Mouse (Mus musculus) cerebral cortex, adult 2 months (tissue): Measurements from ENCODE around the gene Slc8a2.

Source experiments
- WGBS: fragments of 180-500 bp; shearing (Covaris S2); methylation state at CpG from one replicate; pipeline ENCODE4 v1.1.7; 2018; 5-methylcytosine and 5-hydroxymethylcytosine counted together

Slc8a2 gene

DNA sequence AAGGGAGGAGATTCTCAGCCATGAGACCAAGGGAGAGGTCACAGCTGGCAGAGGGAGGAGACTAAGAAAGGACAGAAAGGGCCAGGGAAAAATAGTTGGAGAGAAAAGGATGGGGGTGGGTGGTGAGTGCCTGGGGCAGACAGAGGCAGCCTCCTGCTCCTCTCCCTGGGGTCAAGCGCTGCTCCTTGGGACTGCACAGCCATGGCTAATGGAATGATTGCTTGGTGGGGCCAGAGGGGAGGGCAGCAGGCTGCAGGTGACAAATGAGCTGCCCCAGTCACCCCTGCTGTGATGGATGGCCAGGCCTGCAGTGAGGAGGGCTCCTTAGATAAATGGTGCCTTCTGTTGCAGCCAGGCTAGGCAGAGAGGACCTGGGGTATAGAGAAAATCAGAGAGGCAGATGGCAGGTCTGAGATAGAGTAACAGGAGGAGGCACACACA lies 42.5 kb downstream of the Slc8a2 start:
- 67% methylated on average over 1 of the region's 1 CpGs for WGBS

DNA sequence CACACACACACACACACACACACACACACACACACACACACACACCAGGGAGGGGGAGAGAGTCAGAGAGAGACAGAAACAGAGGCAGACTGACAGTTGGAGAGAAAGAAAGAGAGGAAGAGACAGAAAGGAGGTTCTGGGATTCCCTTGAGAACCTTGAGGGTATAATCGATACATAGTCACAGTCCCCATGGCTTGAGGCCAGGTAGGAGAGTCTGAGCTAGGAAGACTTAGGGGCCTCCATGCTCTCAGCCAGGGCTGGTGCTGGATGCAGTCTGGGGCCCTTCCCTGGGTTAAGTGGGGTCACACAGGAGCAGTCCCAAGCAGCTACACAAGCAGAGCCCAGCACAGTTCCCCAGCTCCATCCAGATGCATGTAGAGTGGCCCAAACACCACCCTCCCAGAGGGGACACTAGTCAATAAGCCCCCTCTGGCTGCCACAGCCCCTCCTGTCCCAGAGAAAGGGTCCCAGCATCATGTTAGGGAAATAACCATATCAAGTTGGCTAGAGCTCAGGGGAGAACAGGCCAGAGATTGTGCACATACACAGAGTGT lies 43.0 kb downstream of the Slc8a2 start:
- 38% methylated on average over 1 of the region's 1 CpGs for WGBS

DNA sequence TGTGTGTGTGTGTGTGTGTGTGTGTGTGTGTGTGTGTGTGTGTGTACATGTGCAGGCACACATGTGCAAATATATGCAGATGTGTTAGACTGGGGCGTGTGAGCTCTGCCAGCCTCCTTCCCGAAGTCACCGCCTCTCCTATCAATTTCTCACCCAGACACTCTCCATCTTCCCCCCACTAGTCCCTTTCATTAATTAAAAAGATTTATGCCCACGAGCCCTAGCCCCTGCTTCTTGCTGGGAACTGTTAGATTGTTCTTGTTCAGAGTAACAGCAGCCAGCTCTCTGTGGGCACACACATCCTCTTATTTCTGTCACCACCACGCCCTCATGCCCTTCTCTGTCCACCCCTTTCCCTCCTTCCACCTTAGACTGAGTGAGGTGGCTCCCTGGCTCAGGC lies 43.5 kb downstream of the Slc8a2 start:
- 65% methylated on average over 5 of the region's 5 CpGs for WGBS

DNA sequence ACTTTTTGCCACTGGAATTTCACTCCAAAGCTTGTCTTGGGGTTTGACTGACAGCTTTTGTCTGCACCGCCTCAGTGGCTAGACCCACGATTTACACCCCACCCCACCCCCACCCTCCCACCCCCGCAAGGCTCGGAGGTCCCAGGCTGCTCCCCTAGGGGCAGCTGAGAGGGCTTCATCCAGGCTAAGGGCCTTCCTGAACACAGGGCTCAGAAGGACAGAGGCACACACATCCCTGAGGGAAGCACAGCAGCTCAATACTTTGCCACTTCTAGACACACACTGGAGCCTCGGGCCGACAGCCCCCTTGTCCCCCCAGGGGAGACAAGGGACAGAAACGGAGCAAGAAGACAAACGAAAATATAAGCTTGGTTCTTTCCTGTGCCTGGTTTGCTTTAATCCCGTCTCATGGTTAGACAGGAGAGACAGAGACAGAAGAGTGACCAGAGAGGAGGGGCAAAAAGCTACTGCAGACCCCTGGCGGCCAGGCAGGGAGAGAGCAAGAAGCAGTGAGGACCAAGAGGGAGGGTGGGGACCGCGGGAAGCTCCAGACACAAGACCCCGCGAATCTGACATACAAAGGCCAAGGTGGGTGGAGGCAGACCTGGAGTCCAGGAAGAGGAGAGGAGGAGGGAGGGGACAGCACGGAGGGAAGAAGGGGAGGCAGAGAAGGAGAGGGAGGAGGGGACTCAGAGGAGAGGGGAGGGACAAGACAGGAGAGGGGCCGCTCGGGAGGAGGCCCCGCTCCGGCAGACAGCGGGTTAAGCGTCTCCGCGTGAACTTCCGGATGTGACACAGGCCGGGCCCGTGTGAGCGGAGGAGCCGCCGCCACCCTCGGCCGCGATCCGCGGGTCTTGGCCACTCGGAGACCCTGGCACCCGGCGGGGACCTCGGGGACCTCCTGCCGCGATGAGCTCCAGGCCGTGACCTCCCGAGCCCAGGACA lies 45.2 kb downstream of the Slc8a2 start, which contains the start of gene Meis3:
Meis3 (plus strand) TSS at position 494 of the 945 bp plus-strand sequence.
- WGBS = 1% methylated on average over 39 of the region's 42 CpGs

DNA sequence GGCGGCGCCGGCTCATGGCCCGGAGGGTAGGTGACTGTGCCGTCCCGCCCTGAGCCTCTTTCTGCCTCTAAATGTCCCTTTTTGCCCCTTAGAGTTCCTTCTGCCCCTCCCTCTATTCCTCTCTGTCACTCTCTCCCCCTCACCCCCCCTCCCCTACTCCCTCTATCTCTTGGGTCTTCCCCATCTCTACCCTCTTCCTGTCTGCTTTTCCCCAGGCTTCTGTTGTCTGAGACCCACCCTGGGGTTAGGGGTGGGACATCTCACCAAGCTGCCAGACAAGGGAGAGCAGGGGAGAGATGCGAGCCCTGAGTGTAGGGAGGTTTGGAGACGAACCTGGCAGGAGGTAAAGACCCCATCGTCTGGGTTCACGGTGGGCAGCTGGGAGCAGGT lies 45.9 kb downstream of the Slc8a2 start:
- 0% methylated on average over 10 of the region's 10 CpGs for WGBS

DNA sequence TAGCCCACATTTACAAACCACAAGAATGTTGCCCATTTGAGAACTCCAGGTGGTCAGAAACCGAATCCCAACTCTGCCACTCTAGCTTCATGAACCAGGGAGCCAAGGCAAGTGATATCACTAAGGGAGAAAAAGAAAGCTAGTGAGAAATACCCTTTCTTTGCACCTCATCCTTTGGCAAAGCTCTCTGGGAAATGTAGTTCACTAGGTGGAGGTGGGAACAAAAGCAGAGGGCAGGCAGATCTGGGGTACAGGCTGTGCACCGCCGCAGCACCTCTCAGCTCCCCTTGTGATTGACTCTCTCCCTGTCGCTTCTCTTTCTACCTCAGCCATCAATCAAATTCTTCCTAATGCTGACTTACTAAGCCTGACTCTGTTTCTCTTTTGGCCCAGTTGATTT lies 48.5 kb downstream of the Slc8a2 start:
- 86% methylated on average over 4 of the region's 4 CpGs for WGBS

DNA sequence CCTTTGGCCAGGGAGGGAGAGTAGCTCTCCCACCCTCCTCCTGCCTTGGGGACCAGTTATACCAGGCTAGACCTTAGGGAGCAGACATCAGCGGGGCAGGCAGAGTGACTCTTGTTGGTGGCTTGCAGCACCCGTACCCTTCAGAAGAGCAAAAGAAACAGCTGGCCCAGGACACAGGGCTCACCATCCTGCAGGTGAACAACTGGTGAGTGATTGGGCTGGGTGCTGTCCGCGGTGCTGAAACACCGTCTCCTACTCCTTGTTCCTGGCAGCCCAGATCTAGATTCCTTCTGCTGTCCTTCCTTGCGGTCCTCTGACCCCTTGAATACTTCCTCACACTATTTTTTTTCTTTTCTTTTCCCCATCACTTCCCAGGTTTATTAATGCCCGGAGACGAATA lies 54.0 kb downstream of the Slc8a2 start:
- WGBS = 53% methylated on average over 8 of the region's 8 CpGs

DNA sequence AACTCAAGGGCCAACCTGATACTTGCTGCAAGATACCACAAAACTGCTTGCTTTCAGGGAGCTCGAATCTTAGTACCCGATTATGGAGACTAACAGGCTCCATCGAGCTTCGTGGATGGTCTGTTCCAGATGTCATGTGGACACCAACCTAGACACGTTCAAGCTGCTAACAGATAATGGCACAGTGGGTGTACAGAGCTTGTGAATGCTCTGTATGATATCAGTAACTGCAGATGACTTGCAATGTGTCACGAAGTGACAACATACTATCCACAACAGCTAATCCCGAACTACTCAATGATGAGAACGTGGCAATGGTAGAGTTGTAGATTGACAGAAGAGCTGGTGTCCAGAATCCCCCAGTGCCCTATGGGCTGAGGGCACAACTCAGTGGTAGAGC lies 57.9 kb downstream of the Slc8a2 start:
- WGBS = 84% methylated on average over 8 of the region's 8 CpGs

DNA sequence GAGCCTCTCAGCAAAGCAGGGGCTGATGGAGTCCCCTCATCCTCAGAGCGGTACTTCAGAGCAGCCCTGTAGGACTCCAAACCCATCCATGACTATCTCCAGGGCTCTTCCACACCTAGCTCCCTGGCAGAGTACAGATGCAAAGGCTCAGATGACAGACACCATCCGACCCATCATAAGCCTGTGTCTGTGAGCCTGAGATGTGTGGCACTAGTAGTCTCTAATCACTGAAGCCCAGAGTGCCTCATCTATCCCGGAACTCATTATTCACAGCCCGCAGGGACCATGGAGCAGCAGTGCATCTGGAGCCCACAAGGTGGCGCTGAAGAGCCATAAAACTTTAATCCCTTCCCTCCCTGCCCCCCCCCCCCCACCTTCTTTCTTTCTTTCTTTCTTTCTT lies 62.7 kb downstream of the Slc8a2 start:
- 16% methylated on average over 5 of the region's 5 CpGs for WGBS

DNA sequence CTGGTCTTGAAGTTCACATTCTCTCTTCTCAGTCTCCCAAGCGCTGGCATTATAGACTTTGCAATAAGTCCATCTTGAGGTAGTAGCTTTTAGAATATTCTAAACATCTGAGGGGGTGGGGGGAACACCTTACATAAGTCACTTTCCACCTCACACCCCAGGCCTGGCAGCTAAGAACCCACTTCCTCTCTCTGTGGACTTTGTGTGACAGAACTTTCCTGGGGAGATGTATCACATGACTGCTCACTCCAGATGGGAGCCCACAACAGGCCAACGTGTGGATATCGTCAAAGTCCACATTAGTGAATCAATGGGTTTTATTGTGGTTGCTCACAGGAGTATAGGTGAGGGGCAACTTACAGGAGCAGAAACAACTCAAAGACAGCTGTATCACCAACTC lies 64.1 kb downstream of the Slc8a2 start:
- 41% methylated on average over 3 of the region's 3 CpGs for whole genome bisulfite sequencing

DNA sequence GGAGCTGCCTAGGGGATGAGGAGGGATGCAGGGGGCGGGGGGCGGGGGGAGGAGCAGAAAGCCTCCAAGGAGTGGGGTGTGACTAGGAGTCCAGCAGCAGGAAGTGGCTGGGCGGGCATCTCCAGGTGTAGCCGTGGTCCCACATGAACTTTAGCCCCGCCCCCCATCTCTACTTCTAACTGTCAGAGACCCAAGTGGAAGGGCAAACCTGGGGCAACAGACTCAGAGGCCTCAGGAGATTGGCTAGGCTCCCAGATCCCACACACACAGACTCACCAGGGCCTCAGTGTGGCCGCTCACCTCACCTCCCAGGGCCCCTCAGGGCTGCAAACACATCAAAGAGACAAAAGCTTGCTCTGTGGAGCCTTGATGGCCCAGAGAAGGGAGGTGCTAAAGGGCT lies 67.0 kb downstream of the Slc8a2 start:
- WGBS = 78% methylated on average over 6 of the region's 6 CpGs

DNA sequence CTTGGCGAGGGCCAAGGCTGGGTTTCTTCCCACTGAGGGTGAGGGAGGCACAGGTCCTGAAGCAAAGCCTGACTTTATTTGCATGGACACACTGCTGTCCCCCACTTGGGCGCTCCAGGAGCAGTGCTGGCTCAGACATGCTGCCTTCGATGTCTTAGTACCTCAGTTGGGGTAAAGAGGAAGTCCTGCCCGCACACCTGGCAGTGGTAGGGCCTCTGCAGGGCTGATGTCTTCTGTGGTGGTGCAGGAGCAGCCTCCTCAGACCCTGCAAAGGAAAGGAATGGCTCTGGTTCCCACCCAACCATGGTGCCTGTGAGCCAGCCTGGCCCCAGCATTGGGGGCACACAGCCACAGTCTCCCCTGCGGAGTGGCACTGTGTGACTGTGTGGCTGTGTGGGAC lies 67.5 kb downstream of the Slc8a2 start:
- 77% methylated on average over 5 of the region's 5 CpGs for WGBS

DNA sequence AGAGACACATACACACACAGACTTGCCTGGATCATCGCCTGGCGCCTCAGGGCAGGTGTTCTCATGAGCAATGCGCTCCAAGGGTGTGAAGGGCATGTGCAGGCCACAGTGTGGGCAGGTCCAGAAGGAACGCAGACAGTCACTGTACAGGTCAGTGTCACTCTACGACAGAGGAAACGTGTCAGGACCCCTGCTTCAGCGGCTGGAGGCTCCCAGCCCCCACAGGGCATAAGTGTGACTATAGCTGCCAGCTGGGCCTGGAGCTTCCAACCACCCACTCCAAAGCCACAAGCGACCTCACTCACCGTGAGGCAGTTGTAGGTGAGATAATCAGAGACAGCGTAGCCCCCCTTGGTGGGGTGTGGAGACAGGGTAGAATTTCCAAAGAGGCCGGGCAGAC lies 68.9 kb downstream of the Slc8a2 start:
- 88% methylated on average over 11 of the region's 11 CpGs for WGBS

DNA sequence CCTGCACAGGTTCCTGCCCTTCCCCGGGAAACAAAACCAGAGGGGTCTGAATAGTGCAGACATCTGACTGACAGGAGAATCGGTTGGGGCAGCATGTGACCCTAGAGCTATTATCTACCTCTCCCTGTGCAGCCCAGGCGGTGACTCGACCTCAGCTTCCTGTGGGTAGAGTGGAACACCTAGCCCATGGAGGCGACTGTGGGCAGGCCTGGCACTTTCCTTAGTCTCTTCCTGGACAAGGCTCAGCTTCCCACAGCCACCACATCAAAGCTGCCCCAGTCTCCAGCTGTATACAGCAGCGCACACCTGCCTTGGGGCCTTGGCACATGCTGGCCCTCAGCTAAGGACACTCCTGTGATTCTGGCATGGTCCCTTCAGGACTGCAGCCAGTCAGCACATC lies 71.5 kb downstream of the Slc8a2 start:
- 80% methylated on average over 6 of the region's 6 CpGs for WGBS

DNA sequence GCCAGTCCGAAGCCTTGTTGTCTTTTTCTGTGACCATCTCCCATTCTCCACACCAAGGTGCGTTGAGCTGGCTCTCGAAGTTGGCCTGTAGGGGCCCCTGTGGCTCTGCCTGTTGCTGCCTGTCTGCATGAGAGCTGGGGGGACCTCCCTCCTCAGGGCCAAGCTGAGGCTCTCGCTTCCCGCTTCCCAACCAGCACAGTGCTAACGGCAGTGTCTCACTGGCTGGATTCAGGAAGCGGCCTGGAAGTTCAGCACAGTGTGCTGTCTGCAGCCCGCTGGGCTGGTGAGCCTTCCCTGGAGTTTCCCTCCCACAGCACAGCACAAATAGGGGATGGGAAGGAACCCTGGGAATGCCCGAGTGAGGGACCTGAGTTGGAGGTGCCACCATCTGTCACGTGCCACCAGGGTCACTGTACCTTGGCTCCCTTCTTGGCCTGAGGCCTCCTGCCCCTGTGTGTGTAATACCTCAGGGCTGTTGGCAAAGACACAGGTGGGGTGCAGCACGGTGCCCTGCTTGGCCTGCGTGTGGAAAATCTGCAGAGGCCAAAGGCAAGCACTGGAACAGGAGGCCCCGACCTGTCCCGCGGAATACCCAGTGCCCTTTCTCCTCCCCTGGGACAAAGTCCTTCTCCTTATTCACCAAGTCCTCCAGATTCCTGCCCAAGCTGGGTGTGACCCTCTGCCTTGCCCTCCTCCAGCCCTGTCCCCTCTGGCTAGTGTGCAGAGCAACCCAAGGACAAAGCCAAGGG lies 73.3 kb downstream of the Slc8a2 start:
- 85% methylated on average over 15 of the region's 15 CpGs for WGBS

DNA sequence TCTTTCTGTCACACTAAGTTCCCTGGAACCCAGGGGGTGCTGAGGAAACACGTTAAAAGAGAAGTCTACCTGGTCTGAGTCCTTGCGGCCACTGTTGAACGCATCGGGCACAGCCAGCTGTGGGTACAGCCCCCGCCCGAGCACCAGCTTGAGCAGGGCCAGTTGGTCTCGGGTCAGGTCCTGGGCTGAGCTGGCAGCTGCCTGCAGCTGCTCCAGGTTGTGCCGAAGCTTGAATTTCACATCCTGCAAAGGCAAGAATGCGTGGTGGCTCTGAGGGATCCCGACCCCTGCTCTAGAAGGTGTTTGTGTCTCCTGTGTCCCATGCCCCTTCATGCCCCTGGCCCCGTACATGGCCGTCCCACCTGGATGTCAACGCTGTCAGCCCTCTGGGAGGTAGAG lies 73.9 kb downstream of the Slc8a2 start:
- WGBS = 94% methylated on average over 13 of the region's 13 CpGs

DNA sequence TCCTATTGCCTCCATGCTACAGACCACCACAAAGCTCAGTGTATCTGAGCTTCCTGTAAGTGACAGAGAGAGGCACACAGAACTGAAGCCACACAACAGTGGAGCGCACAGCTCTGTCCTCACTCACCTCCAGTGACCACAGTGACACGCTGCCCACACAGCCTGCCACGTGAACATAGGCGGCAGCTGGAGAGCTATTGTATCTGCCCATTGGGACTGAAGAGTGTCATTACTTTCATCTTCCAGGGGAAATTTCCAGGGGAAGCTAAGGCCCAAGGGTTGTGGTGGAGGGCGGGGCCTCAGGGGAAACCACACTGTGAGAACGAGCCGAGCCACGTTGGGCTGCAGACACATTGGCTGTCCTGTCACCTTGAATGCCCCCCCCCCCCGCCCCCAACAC lies 75.2 kb downstream of the Slc8a2 start:
- 81% methylated on average over 9 of the region's 9 CpGs for WGBS

DNA sequence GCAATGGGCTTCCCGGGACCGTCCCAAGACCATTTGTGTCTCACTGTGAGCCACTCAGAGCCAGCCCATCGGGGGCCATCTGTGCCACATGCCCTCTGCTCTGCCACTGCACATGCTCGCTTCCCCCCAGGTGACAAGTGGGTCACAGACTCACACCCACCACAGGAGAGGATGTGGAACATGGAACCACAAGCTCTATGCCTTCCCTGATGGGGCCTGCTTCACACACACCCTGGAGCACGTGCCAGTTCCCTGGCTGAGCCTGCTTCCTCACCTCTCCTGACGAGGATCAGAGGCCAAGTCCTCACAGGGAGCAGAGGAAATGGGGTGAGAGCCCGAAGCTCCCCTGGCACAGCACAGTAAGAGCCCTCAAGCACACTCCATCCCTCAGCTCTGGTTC lies 77.5 kb downstream of the Slc8a2 start:
- WGBS = 78% methylated on average over 7 of the region's 7 CpGs

DNA sequence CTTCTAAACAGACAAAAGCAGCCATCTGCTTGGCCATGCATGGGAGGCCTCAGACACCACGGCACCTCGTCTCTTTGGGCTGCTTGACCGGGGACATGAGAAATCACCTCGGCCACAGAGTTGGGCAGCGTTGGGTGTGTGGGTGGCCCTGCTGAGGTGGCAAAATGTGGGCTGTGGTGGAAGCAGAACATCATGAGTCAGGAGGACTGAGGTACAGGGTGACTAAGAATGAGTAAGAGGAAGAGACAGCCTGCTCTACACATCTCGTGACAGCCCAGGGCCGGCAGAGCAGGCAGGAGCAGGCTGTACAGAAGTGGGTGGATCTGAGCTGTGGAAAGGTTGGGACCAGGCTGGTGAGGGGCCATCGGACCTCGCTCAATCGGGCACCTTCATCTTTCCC lies 77.9 kb downstream of the Slc8a2 start:
- 54% methylated on average over 10 of the region's 10 CpGs for WGBS

DNA sequence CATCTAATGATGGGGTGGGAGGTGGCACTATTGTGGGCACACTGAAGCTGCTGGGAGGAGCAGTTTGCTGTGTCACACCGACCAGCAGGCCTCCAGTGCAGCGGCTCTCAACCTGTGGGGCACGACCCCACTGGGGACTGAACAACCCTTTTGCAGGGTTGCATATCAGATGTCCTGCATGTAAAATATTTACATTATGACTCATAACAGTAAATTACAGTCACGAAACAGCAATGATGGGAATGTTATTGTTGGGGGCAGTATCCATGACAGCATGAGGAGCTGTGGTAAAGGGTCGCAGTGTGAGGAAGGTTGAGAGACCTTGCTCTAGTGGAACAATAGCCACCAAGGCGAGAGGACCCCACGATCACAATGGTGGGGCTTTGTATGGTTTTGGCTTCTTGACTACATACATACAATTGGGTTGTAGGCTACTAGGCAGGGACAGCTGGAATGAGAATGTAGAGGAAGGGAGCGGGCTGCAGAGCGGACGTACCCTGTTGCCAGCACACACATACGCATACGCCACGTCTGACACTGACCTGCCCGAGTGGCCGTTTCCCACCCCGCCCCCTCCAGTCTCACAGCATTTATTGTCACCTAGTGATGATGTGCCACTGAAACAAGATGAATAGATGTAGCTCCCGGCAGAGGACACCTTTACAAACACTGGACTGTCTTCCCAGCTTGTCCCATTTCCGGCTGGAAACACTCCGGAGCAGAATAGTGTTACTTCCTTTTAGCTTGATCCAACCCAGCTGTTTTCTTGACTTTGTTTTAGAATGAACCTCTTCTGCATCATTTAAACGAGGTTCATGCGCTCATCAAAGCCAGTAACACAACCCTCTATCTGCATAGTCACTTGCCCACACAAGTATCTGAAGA lies 79.4 kb downstream of the Slc8a2 start:
- WGBS = 88% methylated on average over 21 of the region's 21 CpGs
